Mouse (Mus musculus) midbrain, embryonic 11.5 days (tissue): ENCODE results near the gene Gabbr2. TPM values are rescaled to one million over a fixed set of nuclear protein-coding genes. Genes with fewer than 3 reads are reported as not detected.

ENCODE experiments used
- ATAC-seq: fragments of 200-750 bp; cut with Nextera tagmentation; 2 replicates; pipeline ENCODE4 v1.8.0; 2017; ENCODE audit warnings: moderate TSS enrichment, moderate library complexity; ENCODE audit not compliant: low FRiP score
- DNase-seq: peaks from one replicate; pipeline ENCODE4 v3.0.0; 2015; ENCODE audit warnings: low spot score; ENCODE audit errors: missing footprints
- H3K27ac ChIP-seq: fragments of 300-500 bp; sonication (generic); 2 replicates; pipeline ENCODE4 v1.5.1; 2014; ENCODE audit warnings: low read depth, low read length
- H3K27me3 ChIP-seq: fragments of 300-500 bp; sonication (generic); 2 replicates; pipeline ENCODE4 v1.6.1; 2014; ENCODE audit warnings: mild to moderate bottlenecking, low read length, moderate library complexity, mixed read lengths; ENCODE audit not compliant: control insufficient read depth, insufficient read depth
- H3K36me3 ChIP-seq: fragments of 300-500 bp; sonication (generic); 2 replicates; pipeline ENCODE4 v1.6.1; 2014; ENCODE audit warnings: mild to moderate bottlenecking, low read length, moderate library complexity, mixed read lengths; ENCODE audit not compliant: control insufficient read depth, insufficient read depth
- H3K4me1 ChIP-seq: fragments of 300-500 bp; sonication (generic); 2 replicates; pipeline ENCODE4 v1.6.1; 2014; ENCODE audit warnings: low read length; ENCODE audit not compliant: control insufficient read depth, insufficient read depth
- H3K4me2 ChIP-seq: fragments of 300-500 bp; sonication (generic); 2 replicates; pipeline ENCODE4 v1.6.1; 2014; ENCODE audit warnings: mild to moderate bottlenecking, moderate library complexity
- H3K4me3 ChIP-seq: fragments of 300-500 bp; sonication (generic); 2 replicates; pipeline ENCODE4 v1.5.1; 2014; ENCODE audit warnings: low read depth, low read length
- H3K9ac ChIP-seq: fragments of 300-500 bp; sonication (generic); 2 replicates; pipeline ENCODE4 v1.6.1; 2014; ENCODE audit warnings: low read length
- H3K9me3 ChIP-seq: fragments of 300-500 bp; sonication (generic); 2 replicates; pipeline ENCODE4 v1.6.1; 2016; ENCODE audit warnings: low read length; ENCODE audit not compliant: control insufficient read depth
- WGBS: fragments of 180-500 bp; shearing (Covaris S2); extraction: QIAGEN DNeasy Blood & Tissue Kit; methylation state at CpG from one replicate; pipeline ENCODE4 v1.1.7; 2014; 5-methylcytosine and 5-hydroxymethylcytosine counted together
- polyA plus RNA-seq: library from polyadenylated mRNA; unstranded; fragments of >200 nt; fragmentation: Nextera tagmentation; extraction: Ambion mirVana; gene quantifications from 2 replicates; pipeline ENCODE4 v1.2.1, GENCODE M21; 2014

Gabbr2 gene
- polyA plus RNA-seq, 1 experiment from 2014 or later: 0.38 TPM

DNA sequence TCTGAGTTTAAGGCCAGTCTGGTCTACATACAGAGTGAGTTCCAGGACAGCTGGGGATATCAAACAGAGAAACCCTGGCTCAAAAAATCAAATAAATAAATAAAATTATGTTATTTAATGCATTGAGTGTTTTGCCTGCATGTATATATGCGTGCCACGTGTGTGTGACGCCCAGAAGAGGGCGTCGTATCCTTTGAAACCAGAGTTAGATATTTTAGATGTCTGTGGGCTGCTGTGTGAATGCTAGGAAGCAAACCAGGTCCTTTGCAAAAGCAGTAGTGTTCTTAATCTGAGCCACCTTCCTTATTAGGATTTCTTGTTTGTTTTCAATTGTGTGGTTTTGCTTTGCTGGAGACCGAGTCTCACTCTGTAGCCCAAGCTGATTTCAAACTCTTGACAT is 13.3 kb downstream of the Gabbr2 start:
- Histone ChIP-seq H3K4me3 (no peak overlapping the region), H3K36me3 (no peaks in the 10 kb centered on the region), H3K4me2 (no peak overlapping the region), H3K9ac (no peak overlapping the region), H3K27me3 (no peaks in the 10 kb centered on the region), H3K27ac (no peak overlapping the region), H3K4me1 (no peaks in the 10 kb centered on the region), H3K9me3 (no peaks in the 10 kb centered on the region)
- WGBS: 85% methylated on average over 6 of the region's 6 CpGs
- no peak for DNase-seq
- no peak for ATAC-seq

DNA sequence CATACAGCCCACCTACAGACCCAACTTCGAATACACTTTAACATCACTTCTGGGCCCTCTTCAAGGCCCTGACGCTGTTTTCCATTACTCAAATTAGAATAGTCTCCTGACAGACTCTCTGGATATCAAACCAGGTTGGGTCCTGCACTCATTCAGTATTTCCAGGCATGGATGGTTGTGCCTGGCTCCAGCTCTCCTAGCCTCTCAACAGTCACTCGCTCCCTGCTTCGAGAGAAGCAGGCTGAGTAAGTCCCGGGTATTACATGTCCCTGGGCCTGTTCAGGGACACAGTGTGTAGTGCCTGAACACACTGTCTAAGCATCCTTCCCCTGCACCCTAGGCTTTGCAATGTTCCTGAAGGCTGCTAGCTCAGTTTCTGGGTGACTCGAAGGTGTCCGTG is 14.5 kb downstream of the Gabbr2 start:
- Histone ChIP-seq H3K4me1 (no peaks in the 10 kb centered on the region), H3K36me3 (no peaks in the 10 kb centered on the region), H3K9ac (no peak overlapping the region), H3K9me3 (no peaks in the 10 kb centered on the region), H3K27ac (no peak overlapping the region), H3K4me3 (no peak overlapping the region), H3K4me2 (no peak overlapping the region), H3K27me3 (no peaks in the 10 kb centered on the region)
- DNase-seq (no peak), ATAC-seq (no peak)
- WGBS: 90% methylated on average over 7 of the region's 7 CpGs

DNA sequence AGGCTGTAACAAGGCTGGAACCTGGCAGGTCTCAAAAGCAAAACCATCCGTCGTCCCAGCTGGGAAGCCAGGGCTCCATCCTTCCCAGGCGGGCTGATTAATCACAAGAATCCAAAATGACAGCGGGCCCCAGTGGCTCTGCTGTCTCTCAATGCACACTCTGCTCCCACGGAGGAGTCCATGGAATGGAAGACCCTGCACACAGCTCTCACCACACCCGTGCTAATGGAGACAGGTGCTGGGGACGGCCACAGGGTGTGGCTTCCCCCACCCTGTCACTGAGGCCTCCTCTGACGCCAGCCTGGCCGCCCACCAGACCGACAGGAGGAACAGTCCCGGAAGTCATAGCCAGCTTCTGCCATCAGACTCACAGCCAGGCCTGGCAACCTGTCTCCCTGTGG is 15.0 kb downstream of the Gabbr2 start:
- H3K27me3 ChIP-seq: no peaks in the 10 kb centered on the region
- DNase-seq: no peak
- H3K27ac ChIP-seq: no peak overlapping the region
- no peak overlapping the region for H3K4me3 ChIP-seq
- no peak overlapping the region for H3K9ac ChIP-seq
- H3K4me2 ChIP-seq: no peak overlapping the region
- H3K4me1 ChIP-seq: no peaks in the 10 kb centered on the region
- ATAC-seq: no peak
- 85% methylated on average over 11 of the region's 11 CpGs for WGBS
- no peaks in the 10 kb centered on the region for H3K36me3 ChIP-seq
- no peaks in the 10 kb centered on the region for H3K9me3 ChIP-seq

DNA sequence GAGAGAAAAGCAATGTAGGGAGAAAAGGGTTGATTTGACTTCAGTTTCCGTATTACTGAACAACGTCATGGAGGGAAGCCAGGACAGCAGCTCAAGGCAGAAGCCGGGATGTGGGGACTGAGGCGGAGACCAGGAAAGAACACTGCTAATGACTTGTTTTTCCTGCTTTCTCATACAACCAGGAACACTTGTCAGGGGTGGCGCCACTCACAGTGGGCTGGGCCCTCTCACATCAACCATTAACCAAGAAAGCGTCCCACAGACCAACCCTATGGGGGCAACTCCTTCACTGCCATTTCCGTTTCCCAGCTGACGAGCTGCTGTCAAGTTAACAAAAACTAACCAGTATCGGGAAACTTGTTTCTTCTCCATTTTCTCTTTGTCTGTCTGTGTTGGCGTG is 18.4 kb downstream of the Gabbr2 start:
- Histone ChIP-seq H3K27ac (no peak overlapping the region), H3K36me3 (no peaks in the 10 kb centered on the region), H3K4me2 (no peak overlapping the region), H3K4me1 (no peaks in the 10 kb centered on the region), H3K4me3 (no peak overlapping the region), H3K9ac (no peak overlapping the region), H3K27me3 (no peaks in the 10 kb centered on the region), H3K9me3 (no peaks in the 10 kb centered on the region)
- WGBS: 93% methylated on average over 10 of the region's 10 CpGs
- no peak for ATAC-seq
- no peak for DNase-seq

DNA sequence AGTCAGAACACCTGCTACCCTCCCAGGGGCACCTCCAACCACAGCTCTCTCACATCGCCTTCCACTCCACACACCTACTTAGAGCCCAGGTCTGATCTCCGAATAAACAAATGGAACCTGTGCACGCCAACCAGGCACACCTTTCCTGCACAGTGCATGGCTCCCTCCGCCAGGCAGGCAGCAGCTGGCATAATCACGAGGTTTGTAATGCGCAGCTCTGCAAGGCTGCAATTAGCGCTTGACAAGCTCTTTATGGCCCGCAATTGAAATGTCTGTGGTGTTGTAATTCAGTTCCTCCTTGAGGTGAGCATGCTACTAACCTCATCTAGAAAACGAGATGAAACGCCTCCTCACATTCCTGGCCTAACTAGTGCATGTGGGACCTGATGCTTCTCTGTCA is 23.7 kb downstream of the Gabbr2 start:
- H3K27me3 ChIP-seq: no peaks in the 10 kb centered on the region
- H3K4me3 ChIP-seq: no peak overlapping the region
- no peaks in the 10 kb centered on the region for H3K9me3 ChIP-seq
- H3K4me1 ChIP-seq: no peaks in the 10 kb centered on the region
- no peak for DNase-seq
- no peak overlapping the region for H3K4me2 ChIP-seq
- no peaks in the 10 kb centered on the region for H3K36me3 ChIP-seq
- H3K27ac ChIP-seq: no peak overlapping the region
- 91% methylated on average over 10 of the region's 10 CpGs for WGBS
- H3K9ac ChIP-seq: no peak overlapping the region
- ATAC-seq: no peak

DNA sequence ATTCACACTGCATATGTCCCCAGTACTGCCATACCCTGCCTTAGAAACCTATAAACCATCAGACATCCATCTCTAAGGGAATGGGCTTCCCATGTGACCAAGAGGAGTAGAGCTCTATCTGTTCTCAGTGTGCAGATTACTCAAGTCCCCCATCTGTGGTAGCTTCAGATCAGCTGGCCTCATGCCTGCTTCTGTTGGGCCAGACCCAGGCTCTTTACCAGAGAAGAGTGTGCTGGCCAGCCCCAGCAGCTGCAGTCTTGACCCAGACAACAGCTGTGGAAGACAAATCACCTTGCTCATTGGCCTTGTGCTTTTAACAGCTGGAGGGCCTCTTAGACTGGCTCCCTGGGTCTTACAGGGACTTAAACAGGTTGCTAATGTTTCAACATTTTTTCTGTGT is 25.1 kb downstream of the Gabbr2 start:
- Histone ChIP-seq H3K36me3 (no peaks in the 10 kb centered on the region), H3K4me1 (no peaks in the 10 kb centered on the region), H3K4me2 (no peak overlapping the region), H3K9ac (no peak overlapping the region), H3K4me3 (no peak overlapping the region), H3K27ac (no peak overlapping the region), H3K27me3 (no peaks in the 10 kb centered on the region), H3K9me3 (no peaks in the 10 kb centered on the region)
- DNase-seq: no peak
- ATAC-seq: no peak

DNA sequence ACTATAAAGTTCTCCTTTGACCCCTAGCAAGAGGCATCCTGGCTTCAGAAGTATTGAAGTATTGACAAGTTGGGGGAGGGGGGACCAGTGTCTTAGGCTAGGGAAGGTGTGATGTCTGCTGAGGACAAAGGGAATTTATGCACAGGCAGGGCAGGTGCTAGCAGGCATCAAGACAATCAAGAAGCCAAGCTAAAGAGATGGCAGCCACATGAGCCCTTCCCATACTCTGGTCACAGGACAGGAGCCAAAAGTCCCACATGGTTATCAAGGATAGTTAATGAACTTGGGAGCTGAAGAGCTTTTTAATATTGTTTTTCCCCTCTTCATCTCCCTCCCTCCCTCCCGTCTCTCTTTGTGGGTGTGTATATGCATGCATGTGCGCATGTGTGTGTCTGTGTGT is 30.3 kb downstream of the Gabbr2 start:
- H3K4me2 ChIP-seq: no peak overlapping the region
- DNase-seq: no peak
- WGBS: 91% methylated on average over 2 of the region's 2 CpGs
- H3K9me3 ChIP-seq: no peaks in the 10 kb centered on the region
- no peaks in the 10 kb centered on the region for H3K4me1 ChIP-seq
- H3K4me3 ChIP-seq: no peak overlapping the region
- no peaks in the 10 kb centered on the region for H3K27me3 ChIP-seq
- H3K9ac ChIP-seq: no peak overlapping the region
- H3K36me3 ChIP-seq: no peaks in the 10 kb centered on the region
- no peak for ATAC-seq
- no peak overlapping the region for H3K27ac ChIP-seq

DNA sequence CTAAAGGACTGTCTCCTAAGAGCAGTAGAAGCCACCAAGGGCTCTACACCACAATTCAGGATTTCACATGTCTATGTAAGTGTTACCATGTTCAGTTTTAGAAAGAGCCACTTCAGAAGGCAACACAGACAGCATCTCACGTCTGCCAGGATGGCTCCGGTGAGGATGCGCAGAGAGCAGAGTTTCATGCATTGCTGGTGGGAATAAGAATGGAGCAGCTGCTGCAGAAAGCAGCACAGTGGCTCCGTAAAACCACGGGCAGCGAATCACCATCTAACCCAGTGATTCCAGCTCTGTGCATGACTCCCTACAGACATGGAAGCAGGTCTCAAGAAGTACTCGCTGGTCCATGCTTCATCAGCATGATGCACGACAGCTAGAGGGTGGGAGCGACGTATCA is 31.5 kb downstream of the Gabbr2 start:
- no peak for ATAC-seq
- no peaks in the 10 kb centered on the region for H3K36me3 ChIP-seq
- no peaks in the 10 kb centered on the region for H3K9me3 ChIP-seq
- no peak overlapping the region for H3K4me3 ChIP-seq
- DNase-seq: no peak
- no peak overlapping the region for H3K9ac ChIP-seq
- H3K4me2 ChIP-seq: no peak overlapping the region
- H3K27ac ChIP-seq: no peak overlapping the region
- no peaks in the 10 kb centered on the region for H3K4me1 ChIP-seq
- WGBS: 88% methylated on average over 10 of the region's 10 CpGs
- H3K27me3 ChIP-seq: no peaks in the 10 kb centered on the region

DNA sequence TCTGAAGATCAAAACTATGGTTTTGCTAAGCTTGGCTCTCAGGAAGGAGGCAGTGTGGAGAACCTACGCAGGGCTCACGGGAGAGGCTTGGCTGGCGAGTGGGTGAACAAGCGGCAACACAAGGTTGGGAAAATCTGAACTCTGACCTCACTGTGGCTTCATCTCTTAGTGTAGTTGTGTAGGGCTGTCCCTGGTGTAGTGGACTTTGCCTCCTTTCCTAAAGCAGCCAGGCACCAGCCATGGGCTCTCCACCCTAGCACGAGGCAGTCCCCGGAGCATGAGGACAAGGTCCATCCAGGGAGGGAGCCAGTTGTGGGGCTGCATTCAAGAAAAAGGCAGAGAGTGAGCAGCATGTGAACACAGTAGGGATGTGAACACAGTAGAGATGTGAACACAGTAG is 31.9 kb downstream of the Gabbr2 start:
- Histone ChIP-seq H3K4me2 (no peak overlapping the region), H3K4me3 (no peak overlapping the region), H3K36me3 (no peaks in the 10 kb centered on the region), H3K9me3 (no peaks in the 10 kb centered on the region), H3K27me3 (no peaks in the 10 kb centered on the region), H3K9ac (no peak overlapping the region), H3K27ac (no peak overlapping the region), H3K4me1 (no peaks in the 10 kb centered on the region)
- 90% methylated on average over 6 of the region's 6 CpGs for WGBS
- no peak for DNase-seq
- ATAC-seq: no peak

DNA sequence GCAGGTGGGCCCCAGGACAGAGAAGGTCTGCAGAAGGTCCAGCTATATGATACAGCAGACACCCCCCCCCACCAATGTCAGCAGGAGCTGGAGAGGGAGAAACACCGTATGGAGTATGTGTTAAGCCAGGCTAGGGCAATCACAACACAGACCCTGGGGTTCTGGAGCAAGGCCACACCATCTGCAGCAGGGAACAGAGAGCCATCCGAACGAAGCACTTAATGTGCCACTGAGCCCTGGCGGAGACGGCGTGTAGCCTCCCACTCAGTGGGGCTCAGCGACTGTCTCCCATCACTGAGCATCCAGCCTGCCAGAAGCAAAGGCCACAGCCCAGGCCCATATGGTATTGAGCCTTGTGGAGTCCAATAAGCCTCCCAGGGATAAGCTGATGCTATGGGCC is 33.7 kb downstream of the Gabbr2 start:
- 89% methylated on average over 7 of the region's 7 CpGs for WGBS
- H3K27me3 ChIP-seq: no peaks in the 10 kb centered on the region
- H3K9ac ChIP-seq: no peak overlapping the region
- DNase-seq (no peak), ATAC-seq (no peak)
- H3K9me3 ChIP-seq: no peaks in the 10 kb centered on the region
- H3K4me1 ChIP-seq: no peaks in the 10 kb centered on the region
- H3K27ac ChIP-seq: no peak overlapping the region
- H3K4me3 ChIP-seq: no peak overlapping the region
- no peak overlapping the region for H3K4me2 ChIP-seq
- no peaks in the 10 kb centered on the region for H3K36me3 ChIP-seq
